Mouse (Mus musculus) MEL (cell line): ENCODE data around the gene Dhrs7b. TPM values are rescaled to one million over a fixed set of nuclear protein-coding genes. Genes with fewer than 3 reads are reported as not detected.

Source experiments
- DNase-seq: peaks from one replicate; pipeline ENCODE4 v3.0.0; 2011; ENCODE audit warnings: low read depth, low spot score
- H3K27ac ChIP-seq: 2 replicates; pipeline ENCODE4 v1.5.1; 2012; ENCODE audit warnings: low read depth, mild to moderate bottlenecking, control low read depth, low read length, moderate library complexity; ENCODE audit not compliant: control insufficient read depth
- H3K27me3 ChIP-seq, 2 experiments: fragments of 150-350 bp in 1 of 2; sonication (generic) in 1 of 2; 2 replicates each; pipeline ENCODE4 v1.6.1; 2012; ENCODE audit warnings: low read length in 2 of 2, mild to moderate bottlenecking in 2 of 2, improper control_type of control experiment in 1 of 2, moderate library complexity in 1 of 2; ENCODE audit not compliant: insufficient read depth in 2 of 2, control insufficient read depth in 1 of 2
- H3K36me3 ChIP-seq, 2 experiments: 2 replicates each; pipeline ENCODE4 v1.6.1; 2012 to 2014; ENCODE audit warnings: low read length in 2 of 2, improper control_type of control experiment in 1 of 2, inconsistent platforms in 1 of 2, mild to moderate bottlenecking in 1 of 2; ENCODE audit not compliant: insufficient read depth in 2 of 2, control insufficient read depth in 1 of 2
- H3K4me1 ChIP-seq, 2 experiments: fragments of 150-350 bp in 1 of 2; sonication (generic) in 1 of 2; 2 replicates each; pipeline ENCODE4 v1.6.1; 2012; ENCODE audit warnings: low read length in 2 of 2, improper control_type of control experiment in 1 of 2, mild to moderate bottlenecking in 1 of 2; ENCODE audit not compliant: insufficient read depth in 2 of 2, control insufficient read depth in 1 of 2
- H3K4me3 ChIP-seq, 2 experiments: fragments of 150-350 bp in 1 of 2; sonication (generic) in 1 of 2; 2 replicates each; pipeline ENCODE4 v1.5.1; 2012; ENCODE audit warnings: low read depth in 2 of 2, low read length in 2 of 2, mild to moderate bottlenecking in 2 of 2, moderate library complexity in 2 of 2, control low read depth in 1 of 2, improper control_type of control experiment in 1 of 2; ENCODE audit not compliant: control insufficient read depth in 1 of 2, insufficient read depth in 1 of 2
- H3K79me2 ChIP-seq: 2 replicates; pipeline ENCODE4 v1.6.1; 2012; ENCODE audit warnings: mild to moderate bottlenecking, low read length, moderate library complexity; ENCODE audit not compliant: control insufficient read depth, poor library complexity, insufficient read depth
- H3K9ac ChIP-seq: 2 replicates; pipeline ENCODE4 v1.6.1; 2012; ENCODE audit warnings: low read depth, mild to moderate bottlenecking, control low read depth, low read length, moderate library complexity; ENCODE audit not compliant: control insufficient read depth, poor library complexity, severe bottlenecking
- H3K9me3 ChIP-seq: fragments of 150-350 bp; sonication (generic); replicated peaks from 2 replicates; pipeline ENCODE4 v1.6.1; 2012; ENCODE audit warnings: mild to moderate bottlenecking, low read length, improper control_type of control experiment, moderate library complexity; ENCODE audit not compliant: insufficient read depth
- E2F4 ChIP-seq: IDR thresholded peaks from 2 replicates; pipeline ENCODE4 v1.6.1; 2011; ENCODE audit warnings: low read depth, low read length, improper control_type of control experiment, borderline replicate concordance
- EP300 ChIP-seq, 2 experiments: IDR thresholded peaks; 2 replicates each; pipeline ENCODE4 v1.6.1; 2011; ENCODE audit warnings: improper control_type of control experiment in 2 of 2, low read length in 2 of 2, low read depth in 1 of 2, mild to moderate bottlenecking in 1 of 2
- ETS1 ChIP-seq: IDR thresholded peaks from 2 replicates; pipeline ENCODE4 v1.6.1; 2012; ENCODE audit warnings: low read depth, mild to moderate bottlenecking, inconsistent platforms, low read length, improper control_type of control experiment, moderate library complexity
- GATA1 ChIP-seq: IDR thresholded peaks from 2 replicates; pipeline ENCODE4 v1.6.1; 2011; ENCODE audit warnings: low read depth, low read length, improper control_type of control experiment
- HCFC1 ChIP-seq: IDR thresholded peaks from 2 replicates; pipeline ENCODE4 v1.6.1; 2012; ENCODE audit warnings: low read depth, mild to moderate bottlenecking, inconsistent platforms, low read length, improper control_type of control experiment, moderate library complexity
- JUND ChIP-seq: IDR thresholded peaks from 2 replicates; pipeline ENCODE4 v1.6.1; 2011; ENCODE audit warnings: low read depth, mild to moderate bottlenecking, improper control_type of control experiment, low read length
- KAT2A ChIP-seq: conservative IDR thresholded peaks from 2 replicates; pipeline ENCODE4 v1.6.1; 2012; ENCODE audit warnings: low read depth, low read length, improper control_type of control experiment, inconsistent platforms
- MAFK ChIP-seq: IDR thresholded peaks from 2 replicates; pipeline ENCODE4 v1.6.1; 2011; ENCODE audit warnings: low read depth, mild to moderate bottlenecking, low read length, improper control_type of control experiment, borderline replicate concordance
- MAX ChIP-seq: IDR thresholded peaks from 2 replicates; pipeline ENCODE4 v1.6.1; 2011; ENCODE audit warnings: low read length, improper control_type of control experiment
- MEF2A ChIP-seq: IDR thresholded peaks from 2 replicates; pipeline ENCODE4 v1.6.1; 2014; ENCODE audit warnings: low read depth, mild to moderate bottlenecking, inconsistent platforms, low read length, improper control_type of control experiment; ENCODE audit not compliant: poor library complexity, insufficient replicate concordance, severe bottlenecking; ENCODE audit errors: extremely low read depth
- MYB ChIP-seq: IDR thresholded peaks from 2 replicates; pipeline ENCODE4 v1.6.1; 2011; ENCODE audit warnings: mild to moderate bottlenecking, low read depth, low read length, improper control_type of control experiment
- MYC ChIP-seq: IDR thresholded peaks from 2 replicates; pipeline ENCODE4 v1.6.1; 2011; ENCODE audit warnings: low read depth, mild to moderate bottlenecking, low read length, improper control_type of control experiment, moderate library complexity
- NRF1 ChIP-seq: IDR thresholded peaks from 2 replicates; pipeline ENCODE4 v1.6.1; 2014; ENCODE audit warnings: low read depth, mild to moderate bottlenecking, inconsistent platforms, low read length, improper control_type of control experiment, moderate library complexity; ENCODE audit not compliant: poor library complexity, insufficient read depth, severe bottlenecking
- POLR2AphosphoS2 ChIP-seq: IDR thresholded peaks from 2 replicates; pipeline ENCODE4 v1.6.1; 2011; ENCODE audit warnings: low read length, improper control_type of control experiment
- POLR2AphosphoS5 ChIP-seq: IDR thresholded peaks from 2 replicates; pipeline ENCODE4 v1.6.1; 2012; ENCODE audit warnings: low read depth, borderline replicate concordance, mild to moderate bottlenecking, inconsistent platforms, low read length, moderate library complexity, mixed read lengths
- RAD21 ChIP-seq: IDR thresholded peaks from 2 replicates; pipeline ENCODE4 v1.6.1; 2011; ENCODE audit warnings: mild to moderate bottlenecking, low read depth, low read length, improper control_type of control experiment
- SIN3A ChIP-seq: IDR thresholded peaks from 2 replicates; pipeline ENCODE4 v1.6.1; 2012; ENCODE audit warnings: low read length, improper control_type of control experiment, inconsistent platforms
- SMC3 ChIP-seq: IDR thresholded peaks from 2 replicates; pipeline ENCODE4 v1.6.1; 2011; ENCODE audit warnings: low read depth, low read length, improper control_type of control experiment
- USF1 ChIP-seq: IDR thresholded peaks from 2 replicates; pipeline ENCODE4 v1.6.1; 2014; ENCODE audit warnings: low read depth, mild to moderate bottlenecking, inconsistent platforms, low read length, improper control_type of control experiment, moderate library complexity
- USF2 ChIP-seq, 2 experiments: IDR thresholded peaks; 2 replicates each; pipeline ENCODE4 v1.6.1; 2011 to 2012; ENCODE audit warnings: improper control_type of control experiment in 2 of 2, low read length in 2 of 2, borderline replicate concordance in 1 of 2, inconsistent platforms in 1 of 2, low read depth in 1 of 2, mild to moderate bottlenecking in 1 of 2; ENCODE audit not compliant: insufficient read depth in 1 of 2
- ZKSCAN1 ChIP-seq: IDR thresholded peaks from 2 replicates; pipeline ENCODE4 v1.6.1; 2012; ENCODE audit warnings: low read depth, mild to moderate bottlenecking, inconsistent platforms, low read length, improper control_type of control experiment, moderate library complexity
- ZNF384 ChIP-seq: IDR thresholded peaks from 2 replicates; pipeline ENCODE4 v1.6.1; 2012; ENCODE audit warnings: low read depth, mild to moderate bottlenecking, inconsistent platforms, low read length, improper control_type of control experiment
- polyA plus RNA-seq, 2 experiments: library from polyadenylated mRNA; stranded (reverse) in 1 of 2; unstranded in 1 of 2; fragments of >175 nt in 1 of 2; fragments of >200 nt in 1 of 2; gene quantifications; 2 replicates each; pipeline versions ENCODE4 v1.2.1 to v1.2.4; 2012; ENCODE audit warnings: low replicate concordance in 2 of 2, low read depth in 1 of 2; ENCODE audit not compliant: insufficient read length in 2 of 2, insufficient read depth in 1 of 2, missing spikeins in 1 of 2
- total RNA-seq: library from RNA; depleted of rRNA; stranded (reverse); fragments of 300-350 nt; gene quantifications from 2 replicates; pipeline ENCODE4 v1.2.3, GENCODE M21; 2012

Dhrs7b gene
- total and polyA plus RNA-seq, 3 experiments: 49.5 to 94.7 (median 81.5) TPM

- Histone ChIP-seq H3K27me3 (no peaks in the 10 kb centered on the region), H3K36me3 (no peaks in the 10 kb centered on the region), H3K4me3 (no peak overlapping the region), H3K27ac (no peak overlapping the region), H3K4me1 (no peaks in the 10 kb centered on the region), H3K79me2 (no peaks in the 10 kb centered on the region), H3K9ac (no peak overlapping the region), H3K9me3 (no peaks in the 10 kb centered on the region)
- DNase-seq: no peak
- TF ChIP-seq MAFK (no peak), GATA1 (no peak), MEF2A (no peak), USF1 (no peak), ZNF384 (no peak), NRF1 (no peak), POLR2AphosphoS5 (no peak), USF2 (IDR thresholded peaks at IDR 0.05; ENCODE audit: borderline replicate concordance in 1 of 2, insufficient read depth in 1 of 2, low read depth in 1 of 2, low read length in 2 of 2) (no peak), HCFC1 (no peak)
Observed at GRCm38 (mm10) chr11:60903661-60904061, 73.2 kb downstream of the Dhrs7b start.

- Histone ChIP-seq H3K27ac (no peak overlapping the region), H3K9me3 (no peaks in the 10 kb centered on the region), H3K79me2 (no peaks in the 10 kb centered on the region)
- TF ChIP-seq SMC3 (no peak), MYB (no peak), SIN3A (no peak), MAX (no peak), ETS1 (no peak), GATA1 (no peak), MAFK (no peak), ZKSCAN1 (no peak), EP300 (IDR thresholded peaks at IDR 0.05; ENCODE audit: low read depth in 1 of 2, low read length in 2 of 2) (no peak), E2F4 (no peak), JUND (no peak), NRF1 (no peak), KAT2A (no peak), MYC (no peak), RAD21 (no peak), POLR2AphosphoS2 (no peak), HCFC1 (no peak)
- TF ChIP-seq, all 39 proteins: peak for 0
- Histone ChIP-seq H3K36me3 (no peaks in the 10 kb centered on the region), H3K27me3 (no peaks in the 10 kb centered on the region), H3K9ac (no peak overlapping the region), H3K4me3 (no peak overlapping the region), H3K4me1 (no peaks in the 10 kb centered on the region)
- no peak for DNase-seq
Observed at GRCm38 (mm10) chr11:60905407-60906120, 75.1 kb downstream of the Dhrs7b start.
